Comparison of ENCODE assay signal across 7 mouse cellular contexts in the genomic region with DNA sequence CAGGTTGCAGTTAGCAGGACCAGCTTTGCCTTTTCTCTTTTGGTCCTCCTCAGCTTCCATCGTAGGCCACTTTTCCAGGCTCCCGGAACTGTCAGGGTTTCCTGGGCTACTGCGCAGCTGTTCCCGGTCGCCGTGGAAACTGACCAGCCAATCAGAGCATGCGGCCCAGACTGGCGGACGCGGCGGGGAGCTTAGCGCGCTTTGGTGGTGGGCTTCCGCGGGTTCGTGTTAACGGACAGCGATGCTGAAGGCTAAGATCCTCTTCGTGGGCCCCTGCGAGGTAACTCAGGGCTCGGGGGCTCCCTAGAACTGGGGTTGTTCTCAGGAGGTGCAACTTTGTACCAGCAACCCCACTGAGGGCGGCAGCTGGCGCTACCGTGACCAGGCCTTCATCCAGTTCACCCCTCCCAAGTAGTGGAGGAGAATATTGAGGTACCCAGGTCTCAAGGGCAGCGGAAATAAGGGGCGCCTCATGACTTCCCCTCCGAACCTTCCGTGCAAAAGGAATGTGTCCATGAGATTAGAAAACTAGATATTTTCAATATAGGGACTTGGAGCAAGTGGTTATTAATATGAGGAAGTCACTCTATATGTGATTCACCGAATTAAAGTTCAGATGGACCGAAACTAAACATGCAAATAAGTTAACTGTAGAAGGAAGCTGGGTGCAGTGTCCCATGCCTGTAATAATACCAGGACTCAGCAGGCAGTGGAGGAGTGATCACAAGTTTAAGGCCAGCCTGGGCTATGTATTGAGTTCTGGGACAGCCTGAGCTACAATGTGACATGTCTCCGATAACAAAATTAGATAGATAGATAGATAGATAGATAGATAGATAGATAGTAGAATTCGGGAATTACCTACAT. TPM values are rescaled to one million over a fixed set of nuclear protein-coding genes. Genes with fewer than 3 reads are reported as not detected.
DNase-seq lines count a peak whose midpoint lies in the region; ATAC-seq lines count a peak whose summit lies in the region.

Gene Ift22 (plus strand): TSS at position 160 of the 867 bp plus-strand sequence.

- H3K36me3 ChIP-seq in intestine, embryonic 16.5 days (ENCODE audit: control insufficient read depth, insufficient read depth, low read length) = no peaks in the 10 kb centered on the region
- peaks cover 4% of the 10 kb centered on the region for H3K36me3 ChIP-seq in midbrain, embryonic 11.5 days (ENCODE audit: control insufficient read depth, insufficient read depth, low read length)

- peak within 1 kb of the TSS; percentile 63 for H3K9ac ChIP-seq in intestine, embryonic 16.5 days (ENCODE audit: low read depth, low read length)
- H3K9ac ChIP-seq in midbrain, embryonic 11.5 days (ENCODE audit: low read length) = peak within 1 kb of the TSS; percentile 78

- H3K27me3 ChIP-seq in intestine, embryonic 16.5 days (replicated peaks; ENCODE audit: control insufficient read depth, insufficient read depth, low read length) = no peaks in the 10 kb centered on the region
- H3K27me3 ChIP-seq in midbrain, embryonic 11.5 days (ENCODE audit: control insufficient read depth, insufficient read depth, low read length) = no peaks in the 10 kb centered on the region

- no peak within 1 kb of the TSS for H3K27ac ChIP-seq in intestine, embryonic 16.5 days (ENCODE audit: low read length)
- no peak within 1 kb of the TSS for H3K27ac ChIP-seq in midbrain, embryonic 11.5 days (ENCODE audit: low read depth, low read length)

- intact Hi-C loops in left cerebral cortex, postnatal 36 days (cut with DNase I) = no loop called here

- peaks cover 10% of the 10 kb centered on the region for H3K4me1 ChIP-seq in intestine, embryonic 16.5 days (ENCODE audit: control insufficient read depth, insufficient read depth, low read length)
- H3K4me1 ChIP-seq in midbrain, embryonic 11.5 days (ENCODE audit: control insufficient read depth, insufficient read depth, low read length) = peaks cover 7% of the 10 kb centered on the region

- H3K9me3 ChIP-seq in intestine, embryonic 16.5 days (ENCODE audit: control insufficient read depth, low read length) = no peaks in the 10 kb centered on the region
- no peaks in the 10 kb centered on the region for H3K9me3 ChIP-seq in midbrain, embryonic 11.5 days (ENCODE audit: control insufficient read depth, low read length)

- peak; percentile 91 for DNase-seq in adipocyte (ENCODE audit: low spot score)
- peak; percentile 97 for DNase-seq in embryo, embryonic 10 days (ENCODE audit: low spot score)
- peak; percentile 87 to 94 for DNase-seq in gastrocnemius, postnatal 4 days (ENCODE audit: low spot score in 2 of 2)
- peak; percentile 94 to 96 for DNase-seq in left cerebral cortex, postnatal 36 days (ENCODE audit: low spot score in 2 of 2)
- DNase-seq in midbrain, embryonic 11.5 days (ENCODE audit: low spot score, missing footprints) = peak; percentile 99
- DNase-seq in skeletal muscle tissue, adult 2 months (ENCODE audit: low read depth, low spot score) = peak; percentile 86

- peak within 1 kb of the TSS; percentile 69 for H3K4me3 ChIP-seq in intestine, embryonic 16.5 days (ENCODE audit: low read length)
- peak within 1 kb of the TSS; percentile 72 for H3K4me3 ChIP-seq in midbrain, embryonic 11.5 days (ENCODE audit: low read depth, low read length)

- ATAC-seq in intestine, embryonic 16.5 days = peak; percentile 96
- peak; percentile 96 for ATAC-seq in midbrain, embryonic 11.5 days (ENCODE audit: low FRiP score)

- H3K4me2 ChIP-seq in intestine, embryonic 16.5 days (ENCODE audit: low read depth, low read length) = peak within 1 kb of the TSS; percentile 73
- peak within 1 kb of the TSS; percentile 61 for H3K4me2 ChIP-seq in midbrain, embryonic 11.5 days

- 8% methylated on average over 32 of the region's 32 CpGs for WGBS in intestine, embryonic 16.5 days
- 9% methylated on average over 32 of the region's 32 CpGs for WGBS in midbrain, embryonic 11.5 days

RNA-seq across cellular contexts. Expression of gene Ift22, which starts in this region (rescaled TPM):
- 10 to 100 TPM; 11.7 to 13.8 TPM for total RNA-seq in gastrocnemius, postnatal 4 days (2021)
- 43.2 and 52.4 TPM in 2 replicates for polyA plus RNA-seq in intestine, embryonic 16.5 days (2015; fragmentation: Nextera tagmentation; extraction: Ambion mirVana)
- total RNA-seq in left cerebral cortex, postnatal 36 days (2021) = 100 to 1,000 TPM in 1 of 2 experiments, 10 to 100 TPM in 1; 86.1 to 105 TPM
- polyA plus RNA-seq in midbrain, embryonic 11.5 days (2014; fragmentation: Nextera tagmentation; extraction: Ambion mirVana) = 111 and 114 TPM in 2 replicates

Comparison
In these comparisons a context has a peak if more than half of its experiments do, and no peak if none do; other contexts are left out.
1. RNA of gene Ift22 (total RNA-seq): 86.1 to 105 TPM in left cerebral cortex, postnatal 36 days; 11.7 to 13.8 TPM in gastrocnemius, postnatal 4 days; every median in the first group is over 4 times any median in the second.
2. Peak in every context shown above with its lines, with median percentiles within 50 percentile points of each other: DNase-seq.